Comparison of ENCODE assay signal across 10 mouse cellular contexts in the genomic region with DNA sequence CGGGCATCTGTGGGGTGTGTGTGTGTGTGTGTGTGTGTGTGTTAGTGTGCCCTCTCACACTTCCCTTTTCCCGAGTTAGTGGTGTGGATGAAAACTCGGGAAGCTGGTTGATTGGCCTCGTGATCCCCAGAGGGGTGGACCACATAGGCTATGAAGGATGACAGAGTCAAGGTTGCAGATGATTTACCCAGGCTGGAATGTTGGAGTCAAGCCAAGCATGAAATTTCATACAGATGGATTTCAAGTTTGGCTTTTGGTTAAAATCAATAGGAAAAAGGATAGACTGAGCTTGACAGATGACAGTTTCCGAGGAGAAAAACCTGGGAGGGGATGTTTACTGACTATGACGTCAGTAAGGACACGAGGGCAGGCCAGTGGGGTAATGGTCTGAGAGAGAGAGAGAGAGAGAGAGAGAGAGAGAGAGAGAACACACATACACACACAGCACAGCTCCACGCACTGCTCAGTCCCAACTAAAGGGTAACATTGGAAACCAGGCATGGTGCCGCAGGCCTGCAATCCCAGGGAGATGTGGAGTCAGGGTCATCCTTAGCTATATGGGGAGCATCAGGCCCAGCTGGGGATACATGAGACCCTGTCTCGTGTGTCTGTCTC. TPM values are rescaled to one million over a fixed set of nuclear protein-coding genes. Genes with fewer than 3 reads are reported as not detected.
A peak's percentile ranks its signal among the peaks of the same experiment; 100 is the strongest.
DNase-seq lines count a peak whose midpoint lies in the region; ATAC-seq and TF ChIP-seq lines count a peak whose summit lies in the region.
"Had no signal": no experiment of that assay in that cellular context is flagged by ENCODE, and none has a peak within 500 bp of the region (broad histone marks: within the 10 kb centered on the region; RNA-seq: fewer than 3 reads in every experiment).

No protein-coding gene starts in this region.

- H3K79me2 ChIP-seq in heart, adult 2 months (replicated peaks; ENCODE audit: control insufficient read depth, insufficient read depth, low read length): no peaks in the 10 kb centered on the region

- intact Hi-C loops in heart, postnatal 10 days (cut with DNase I): no loop called here
- intact Hi-C loops in heart, adult 2 months (cut with DNase I): no loop called here

- H3K4me3 ChIP-seq in heart, adult 2 months: no peak overlapping the region
- H3K4me3 ChIP-seq in midbrain, postnatal 0 days (ENCODE audit: low read depth, low read length): no peak overlapping the region
- H3K4me3 ChIP-seq in midbrain, embryonic 13.5 days (replicated peaks): no peak overlapping the region
- no peak overlapping the region for H3K4me3 ChIP-seq in embryonic facial prominence, embryonic 14.5 days (ENCODE audit: low read depth, low read length)
- H3K4me3 ChIP-seq in stomach, embryonic 14.5 days (ENCODE audit: low read depth, low read length): no peak overlapping the region

- H3K27me3 ChIP-seq in heart, adult 2 months (ENCODE audit: control insufficient read depth, insufficient read depth, low read length): no peaks in the 10 kb centered on the region
- H3K27me3 ChIP-seq in midbrain, postnatal 0 days (ENCODE audit: insufficient read depth, low read length): no peaks in the 10 kb centered on the region
- H3K27me3 ChIP-seq in midbrain, embryonic 13.5 days: no peaks in the 10 kb centered on the region
- no peaks in the 10 kb centered on the region for H3K27me3 ChIP-seq in embryonic facial prominence, embryonic 14.5 days (replicated peaks; ENCODE audit: control insufficient read depth, insufficient read depth, low read length)
- no peaks in the 10 kb centered on the region for H3K27me3 ChIP-seq in stomach, embryonic 14.5 days (ENCODE audit: control insufficient read depth, insufficient read depth, low read length)

- peak; percentile 35 to 50 for DNase-seq in heart, postnatal 10 days
- DNase-seq in heart, adult 2 months: no peak
- DNase-seq in midbrain, postnatal 0 days (ENCODE audit: low spot score): peak; percentile 27
- DNase-seq in embryonic facial prominence, embryonic 14.5 days (ENCODE audit: low spot score): peak; percentile 90
- no peak for DNase-seq in ovary, postnatal 36 days (ENCODE audit: low spot score)
- DNase-seq in natural killer cell, adult 2 months (ENCODE audit: low spot score in 2 of 2): no peak
- DNase-seq: lung, adult 2 months had no signal

- H3K4me1 ChIP-seq in heart, adult 2 months (ENCODE audit: control insufficient read depth, insufficient read depth, low read length): peaks cover 3% of the 10 kb centered on the region
- no peaks in the 10 kb centered on the region for H3K4me1 ChIP-seq in midbrain, postnatal 0 days (ENCODE audit: insufficient read depth, low read length)
- H3K4me1 ChIP-seq in midbrain, embryonic 13.5 days (replicated peaks): peaks cover 19% of the 10 kb centered on the region
- peaks cover 12% of the 10 kb centered on the region for H3K4me1 ChIP-seq in embryonic facial prominence, embryonic 14.5 days (ENCODE audit: control insufficient read depth, insufficient read depth, low read length)
- peaks cover 11% of the 10 kb centered on the region; the same call in 1 of the 2 replicates for H3K4me1 ChIP-seq in stomach, embryonic 14.5 days (ENCODE audit: control insufficient read depth, insufficient read depth, low read length)

- 47% methylated on average over 9 of the region's 10 CpGs for WGBS in heart, adult 2 months
- WGBS in midbrain, postnatal 0 days: 59% methylated on average over 10 of the region's 10 CpGs
- WGBS in midbrain, embryonic 13.5 days: 65% methylated on average over 9 of the region's 10 CpGs
- 20% methylated on average over 10 of the region's 10 CpGs for WGBS in embryonic facial prominence, embryonic 14.5 days
- 28% methylated on average over 10 of the region's 10 CpGs for WGBS in stomach, embryonic 14.5 days

- H3K27ac ChIP-seq in heart, adult 2 months: no peak overlapping the region
- no peak overlapping the region for H3K27ac ChIP-seq in midbrain, postnatal 0 days (ENCODE audit: low read depth, low read length)
- no peak overlapping the region for H3K27ac ChIP-seq in midbrain, embryonic 13.5 days
- H3K27ac ChIP-seq in embryonic facial prominence, embryonic 14.5 days (replicated peaks; ENCODE audit: low read depth, low read length): peak overlapping the region; percentile 84
- H3K27ac ChIP-seq in stomach, embryonic 14.5 days (ENCODE audit: low read length): peak overlapping the region; percentile 52; the same call in 1 of the 2 replicates

- H3K9me3 ChIP-seq in midbrain, postnatal 0 days (ENCODE audit: low read length): no peaks in the 10 kb centered on the region
- no peaks in the 10 kb centered on the region for H3K9me3 ChIP-seq in midbrain, embryonic 13.5 days
- H3K9me3 ChIP-seq in embryonic facial prominence, embryonic 14.5 days (ENCODE audit: control insufficient read depth, low read length): no peaks in the 10 kb centered on the region
- H3K9me3 ChIP-seq in stomach, embryonic 14.5 days (ENCODE audit: control insufficient read depth, low read depth, low read length): no peaks in the 10 kb centered on the region

- no peak for TF ChIP-seq POLR2A in heart, adult 2 months (IDR thresholded peaks at IDR 0.05; ENCODE audit: insufficient read depth, low read depth, low read length)

- no peak for TF ChIP-seq EP300 in heart, adult 2 months (IDR thresholded peaks at IDR 0.05; ENCODE audit: insufficient read depth, low read depth, low read length)

- no peak for TF ChIP-seq CTCF in heart, adult 2 months (IDR thresholded peaks at IDR 0.05)
- TF ChIP-seq CTCF in midbrain, postnatal 0 days (IDR thresholded peaks at IDR 0.05): no peak

- no peak overlapping the region for H3K4me2 ChIP-seq in midbrain, postnatal 0 days (ENCODE audit: low read depth, low read length, poor library complexity, severe bottlenecking)
- no peak overlapping the region for H3K4me2 ChIP-seq in midbrain, embryonic 13.5 days (replicated peaks)
- no peak overlapping the region for H3K4me2 ChIP-seq in embryonic facial prominence, embryonic 14.5 days (ENCODE audit: low read depth, low read length)
- H3K4me2 ChIP-seq in stomach, embryonic 14.5 days (replicated peaks; ENCODE audit: low read depth, low read length): no peak overlapping the region

- H3K36me3 ChIP-seq in heart, adult 2 months (ENCODE audit: control insufficient read depth, insufficient read depth, low read length): no peaks in the 10 kb centered on the region
- H3K36me3 ChIP-seq in midbrain, postnatal 0 days (ENCODE audit: insufficient read depth, low read length): no peaks in the 10 kb centered on the region
- H3K36me3 ChIP-seq in midbrain, embryonic 13.5 days: no peaks in the 10 kb centered on the region
- H3K36me3 ChIP-seq in embryonic facial prominence, embryonic 14.5 days (ENCODE audit: control insufficient read depth, insufficient read depth, low read length): 0 out of 2 replicates have a peak, but pooled peaks cover 6% of the 10 kb centered on the region
- H3K36me3 ChIP-seq in stomach, embryonic 14.5 days (ENCODE audit: control insufficient read depth, insufficient read depth, low read length): no peaks in the 10 kb centered on the region
- H3K36me3 ChIP-seq: G1E had no signal

- no peak for ATAC-seq in midbrain, postnatal 0 days (ENCODE audit: low FRiP score)
- ATAC-seq in midbrain, embryonic 13.5 days: no peak
- peak; percentile 35; the same call in 1 of the 2 replicates for ATAC-seq in embryonic facial prominence, embryonic 14.5 days (ENCODE audit: low read depth)
- peak; percentile 15; the same call in 1 of the 2 replicates for ATAC-seq in stomach, embryonic 14.5 days (ENCODE audit: insufficient number of reproducible peaks, insufficient read depth, low FRiP score, low read depth)

- no peak overlapping the region for H3K9ac ChIP-seq in heart, adult 2 months (ENCODE audit: low read depth, low read length)
- no peak overlapping the region for H3K9ac ChIP-seq in midbrain, postnatal 0 days (replicated peaks; ENCODE audit: low read length, poor library complexity, severe bottlenecking)
- H3K9ac ChIP-seq in midbrain, embryonic 13.5 days (replicated peaks): no peak overlapping the region
- H3K9ac ChIP-seq in embryonic facial prominence, embryonic 14.5 days (ENCODE audit: low read depth, low read length): 0 out of 2 replicates have a peak overlapping the region, but pooled peaks have one; percentile 35
- H3K9ac ChIP-seq in stomach, embryonic 14.5 days (replicated peaks; ENCODE audit: low read depth, low read length): no peak overlapping the region

RNA-seq across cellular contexts. Expression of gene Ttyh2, which starts 12.4 kb away (rescaled TPM):
- 10 to 100 TPM; 25.2 to 26.3 TPM for total RNA-seq in heart, postnatal 10 days (2021)
- 1 to 10 TPM; 4.3 to 4.9 TPM for total RNA-seq in heart, adult 2 months (2021)
- 6.3 and 7.5 TPM in 2 replicates for polyA plus RNA-seq in heart, adult 2 months (2012; rRNA removed)
- 42.8 and 58.2 TPM in 2 replicates for total RNA-seq in midbrain, postnatal 0 days (2014; rRNA removed)
- polyA plus RNA-seq in midbrain, postnatal 0 days (2015; fragmentation: Nextera tagmentation; extraction: Ambion mirVana): 27.1 and 29.4 TPM in 2 replicates
- 24.2 and 24.6 TPM in 2 replicates for polyA plus RNA-seq in midbrain, embryonic 13.5 days (2015; fragmentation: Nextera tagmentation; extraction: Ambion mirVana)
- polyA plus RNA-seq in embryonic facial prominence, embryonic 14.5 days (2014; fragmentation: Nextera tagmentation; extraction: Ambion mirVana): 37.7 and 41.1 TPM in 2 replicates
- 12.5 and 13.8 TPM in 2 replicates for polyA plus RNA-seq in stomach, embryonic 14.5 days (2014; fragmentation: Nextera tagmentation; extraction: Ambion mirVana)

RNA-seq across cellular contexts. Expression of gene Rpl38, which starts 19.4 kb away (rescaled TPM):
- total RNA-seq in heart, postnatal 10 days (2021): 100 to 1,000 TPM; 771 to 825 TPM
- total RNA-seq in heart, adult 2 months (2021): 100 to 1,000 TPM; 587 to 660 TPM
- 335 and 344 TPM in 2 replicates for polyA plus RNA-seq in heart, adult 2 months (2012; rRNA removed)
- 903 and 1,541 TPM in 2 replicates for total RNA-seq in midbrain, postnatal 0 days (2014; rRNA removed)
- polyA plus RNA-seq in midbrain, postnatal 0 days (2015; fragmentation: Nextera tagmentation; extraction: Ambion mirVana): 889 and 977 TPM in 2 replicates
- 826 and 835 TPM in 2 replicates for polyA plus RNA-seq in midbrain, embryonic 13.5 days (2015; fragmentation: Nextera tagmentation; extraction: Ambion mirVana)
- 1,079 and 1,191 TPM in 2 replicates for polyA plus RNA-seq in embryonic facial prominence, embryonic 14.5 days (2014; fragmentation: Nextera tagmentation; extraction: Ambion mirVana)
- 974 and 1,057 TPM in 2 replicates for polyA plus RNA-seq in stomach, embryonic 14.5 days (2014; fragmentation: Nextera tagmentation; extraction: Ambion mirVana)

RNA-seq across cellular contexts. Expression of gene Dnaic2, which starts 39.5 kb away (rescaled TPM):
- under 1 TPM; 0.55 to 0.57 TPM for total RNA-seq in heart, postnatal 10 days (2021)
- total RNA-seq in heart, adult 2 months (2021): under 1 TPM; 0.16 to 0.18 TPM
- polyA plus RNA-seq in heart, adult 2 months (2012; rRNA removed): 0.44 and 1.5 TPM in 2 replicates
- total RNA-seq in midbrain, postnatal 0 days (2014; rRNA removed): 3.8 and 4.4 TPM in 2 replicates
- 2.0 and 3.2 TPM in 2 replicates for polyA plus RNA-seq in midbrain, postnatal 0 days (2015; fragmentation: Nextera tagmentation; extraction: Ambion mirVana)
- 1.6 and 1.7 TPM in 2 replicates for polyA plus RNA-seq in midbrain, embryonic 13.5 days (2015; fragmentation: Nextera tagmentation; extraction: Ambion mirVana)
- 2.2 and 4.6 TPM in 2 replicates for polyA plus RNA-seq in embryonic facial prominence, embryonic 14.5 days (2014; fragmentation: Nextera tagmentation; extraction: Ambion mirVana)
- 0.25 and 0.38 TPM in 2 replicates for polyA plus RNA-seq in stomach, embryonic 14.5 days (2014; fragmentation: Nextera tagmentation; extraction: Ambion mirVana)
- total RNA-seq: G1E had no signal
- polyA plus RNA-seq: G1E had no signal

Comparison
In these comparisons a context has a peak if more than half of its experiments do, and no peak if none do; other contexts are left out.
1. DNase-seq: peak in heart, postnatal 10 days (2 of 2), midbrain, postnatal 0 days (single experiment) and embryonic facial prominence, embryonic 14.5 days (single experiment); none in heart, adult 2 months (0 of 2), ovary, postnatal 36 days (single experiment) and natural killer cell, adult 2 months (0 of 2).
2. H3K27ac ChIP-seq: peak in embryonic facial prominence, embryonic 14.5 days (single experiment) and stomach, embryonic 14.5 days (single experiment); none in heart, adult 2 months (single experiment), midbrain, postnatal 0 days (single experiment) and midbrain, embryonic 13.5 days (single experiment).
3. ATAC-seq: peak in embryonic facial prominence, embryonic 14.5 days (single experiment) and stomach, embryonic 14.5 days (single experiment); none in midbrain, postnatal 0 days (single experiment) and midbrain, embryonic 13.5 days (single experiment).